Mouse (Mus musculus) adrenal gland, postnatal 25 days (tissue): ENCODE results near the gene Dpm1. TPM values are rescaled to one million over a fixed set of nuclear protein-coding genes. Genes with fewer than 3 reads are reported as not detected.

Source experiments
- DNase-seq: peaks from one replicate; pipeline ENCODE4 v3.0.0; 2021; ENCODE audit warnings: mixed read lengths
- microRNA-seq, 2 experiments: library from miRNA; unstranded; fragments of <30 nt; microRNA quantifications; one replicate each; pipeline ENCODE4 v1.2.0; 2021
- total RNA-seq: library from RNA; stranded (reverse); gene quantifications from 2 replicates; pipeline ENCODE4 v1.2.3, GENCODE M21; 2021

Dpm1 gene
- total RNA-seq, 1 experiment from 2014 or later = 156 TPM

GRCm38 (mm10) chr2:168166750-168167460 is 63.5 kb downstream of the Dpm1 start:
- DNase-seq = no peak

GRCm38 (mm10) chr2:168161978-168162377 is 68.4 kb downstream of the Dpm1 start:
- DNase-seq = no peak

DNA sequence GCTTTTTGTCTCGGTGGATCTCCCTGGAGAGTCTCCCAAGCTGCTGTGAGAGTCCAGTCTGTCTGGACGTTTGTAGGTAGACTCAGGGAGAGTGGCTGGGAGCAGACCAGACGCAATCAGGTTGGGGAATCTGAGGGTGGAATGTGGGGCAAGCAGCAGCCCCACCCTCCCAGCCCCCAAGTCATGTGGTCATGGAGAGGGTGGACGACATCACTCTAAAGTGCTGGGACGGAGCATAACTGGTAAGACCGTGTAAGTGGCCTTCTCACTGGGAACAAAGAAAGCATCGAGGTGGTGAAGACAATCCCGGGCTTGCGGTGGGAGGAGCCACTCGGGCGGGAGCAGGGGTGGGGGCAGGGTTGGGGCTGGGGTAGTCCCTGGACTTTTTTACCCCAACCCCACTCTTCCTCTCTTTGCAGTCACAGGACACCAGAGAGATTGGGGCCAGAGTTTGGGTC is 68.8 kb downstream of the Dpm1 start:
- DNase-seq = no peak

DNA sequence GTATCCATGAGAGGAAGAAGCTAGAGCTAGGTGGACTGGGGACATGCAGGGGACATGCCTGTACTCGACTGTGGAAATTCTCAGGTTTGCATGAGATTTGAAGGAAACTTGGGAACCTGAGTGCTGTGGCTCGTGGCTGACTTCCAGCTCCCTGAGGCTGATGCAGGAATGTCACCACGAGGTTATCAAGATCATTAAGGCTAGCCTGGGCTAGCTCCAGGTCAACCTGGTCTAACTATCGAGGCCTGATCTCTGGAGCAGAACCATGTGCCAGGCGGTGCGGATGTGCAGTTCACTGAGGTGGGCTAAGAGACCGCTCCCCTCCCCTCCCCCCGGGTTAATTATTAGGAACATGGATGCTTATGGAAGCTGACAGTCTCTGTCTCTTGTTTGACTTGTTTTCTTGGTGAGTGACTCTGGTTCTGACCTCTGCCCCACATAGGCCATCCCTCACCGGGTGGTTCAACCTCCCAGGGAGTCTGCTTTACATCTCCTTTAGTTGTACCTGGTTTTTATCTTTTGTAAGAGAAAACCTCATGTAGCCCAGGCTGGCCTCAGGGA is 69.9 kb downstream of the Dpm1 start:
- no peak for DNase-seq

Small RNA genes within 50 kb of the gene (microRNA-seq; reads per million reads assigned to microRNA genes)
- gene Gm24561 = 0 reads per million in 2 experiments

Other genes with a start within 250 kb of the Dpm1 start
- 2.1 and 2.8 TPM in 2 replicates for gene Ripor3, start 220.0 kb downstream of the Dpm1 start, total RNA-seq
- 1.6 and 2.3 TPM in 2 replicates for gene Pard6b, start 149.6 kb downstream of the Dpm1 start, total RNA-seq
- gene Adnp, start 23.5 kb downstream of the Dpm1 start, total RNA-seq = 61.3 and 81.5 TPM in 2 replicates
- gene Gm20716, start 227 bp downstream of the Dpm1 start, total RNA-seq = 27.1 and 34.8 TPM in 2 replicates
- 13.8 and 16.0 TPM in 2 replicates for gene Mocs3, start within 50 bp of the Dpm1 start, total RNA-seq
- gene Kcng1, start 51.1 kb upstream of the Dpm1 start, total RNA-seq = 0.06 TPM in 1 of 2 replicates, not detected in the other